Mouse (Mus musculus) cortical plate, adult 2 months (tissue): ENCODE measurements at regions not wholly inside any gene's neighbourhood (a gene's known extent, or its start where the extent isn't known, plus 50 kb on each side); places are given as distances from the start of the nearest gene placed in this dataset.

ENCODE experiments used
- CTCF ChIP-seq: fragments of 200-500 bp; IDR thresholded peaks from 2 replicates; pipeline ENCODE4 v1.5.1; 2011; ENCODE audit warnings: mild to moderate bottlenecking, control low read depth, low read length; ENCODE audit not compliant: insufficient read depth; ENCODE audit errors: extremely low read depth
- POLR2A ChIP-seq: fragments of 200-500 bp; IDR thresholded peaks from 2 replicates; pipeline ENCODE4 v1.6.1; 2011; ENCODE audit warnings: mild to moderate bottlenecking, low read length, control low read depth; ENCODE audit not compliant: insufficient read depth; ENCODE audit errors: extremely low read depth

DNA sequence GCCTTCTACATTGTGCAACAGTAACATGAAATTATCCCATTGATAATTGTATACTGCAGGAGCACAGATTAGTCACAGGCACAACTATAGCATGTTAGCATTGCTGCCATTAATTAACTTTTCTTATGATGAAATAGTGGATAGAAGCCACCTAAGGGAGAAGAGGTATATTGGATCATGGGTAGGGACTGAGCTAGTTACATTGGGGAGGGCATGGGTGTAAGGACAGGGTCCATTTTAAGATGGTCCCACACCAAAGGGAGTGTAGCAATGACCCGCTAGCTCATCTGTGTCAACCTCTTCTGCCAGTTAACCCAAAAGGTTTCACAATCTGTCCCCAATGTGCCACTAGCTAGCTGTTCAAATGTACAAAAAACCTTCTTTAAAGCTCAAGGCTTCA is 450.3 kb upstream of the Marcks start:
- TF ChIP-seq POLR2A (no peak), CTCF (no peak)
